Mouse (Mus musculus): Measurements from ENCODE around the gene Gm21992.

GRCm38 (mm10) chr19:4745057-4745456 lies 66.4 kb downstream of the Gm21992 start:
- TF ChIP-seq POLR2A (IDR thresholded peaks at IDR 0.05; ENCODE audit: borderline replicate concordance, low read depth, low read length) (no peak), CTCF (IDR thresholded peaks at IDR 0.05; ENCODE audit: low read depth, low read length) (no peak)
